36 mouse cellular contexts compared by ENCODE assay signal in the genomic region with DNA sequence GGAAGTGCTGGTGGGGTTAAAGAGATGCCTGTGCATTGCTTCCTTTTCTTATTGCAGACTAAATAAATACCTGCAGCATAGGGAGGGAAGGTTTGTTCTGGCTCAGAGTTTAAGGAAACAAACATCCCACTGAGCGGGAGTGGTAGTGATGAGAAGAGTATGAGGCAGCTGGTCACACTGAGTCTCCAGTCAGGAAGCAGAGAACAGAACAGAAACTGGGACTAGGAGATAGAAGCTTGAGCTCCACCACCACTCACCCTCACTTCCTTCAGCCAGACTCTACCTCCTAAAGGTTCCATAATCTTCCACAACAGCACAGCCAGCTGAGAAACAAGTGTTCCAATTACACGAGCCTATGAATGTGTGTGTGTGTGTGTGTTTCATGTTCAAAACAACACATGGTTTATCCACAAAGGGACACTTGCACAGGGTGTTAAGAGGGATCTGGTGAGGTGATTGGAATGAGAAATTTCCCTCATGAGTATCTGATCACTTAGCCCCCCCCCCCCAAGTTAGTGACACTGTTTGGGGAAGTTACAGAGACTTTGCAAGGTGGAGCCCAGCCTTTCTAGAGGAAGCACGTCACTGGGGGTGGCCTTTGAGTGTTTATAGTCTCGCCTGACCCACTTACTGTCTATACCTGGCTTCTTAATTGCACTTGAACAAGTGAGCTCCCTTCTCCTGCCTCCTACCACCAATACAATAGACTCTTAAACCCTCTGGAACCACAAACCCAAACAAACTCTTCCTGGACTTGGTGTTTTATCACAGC. TPM values are rescaled to one million over a fixed set of nuclear protein-coding genes. Genes with fewer than 3 reads are reported as not detected.
"Had no signal": no experiment of that assay in that cellular context is flagged by ENCODE, and none has a peak within 500 bp of the region (broad histone marks: within the 10 kb centered on the region; RNA-seq: fewer than 3 reads in every experiment).

No protein-coding gene starts in this region.

- H3K36me3 ChIP-seq: heart, embryonic 12.5 days; hindbrain, embryonic 13.5 days; hindbrain, embryonic 15.5 days; kidney, embryonic 15.5 days; limb, embryonic 10.5 days; limb, embryonic 12.5 days; liver, embryonic 13.5 days had no signal

- DNase-seq: forebrain, postnatal 0 days; gastrocnemius, postnatal 14 days; gastrocnemius, postnatal 36 days; heart, postnatal 10 days; heart, postnatal 4 days; kidney, adult 18-20 months; kidney, adult 9 months; kidney, postnatal 14 days; kidney, postnatal 36 days; liver; liver, embryonic 13.5 days had no signal

- H3K9me3 ChIP-seq: heart, embryonic 12.5 days; hindbrain, embryonic 13.5 days; hindbrain, embryonic 15.5 days; kidney, embryonic 15.5 days; limb, embryonic 10.5 days; limb, embryonic 12.5 days; liver, embryonic 13.5 days had no signal

- H3K4me2 ChIP-seq: heart, embryonic 12.5 days; hindbrain, embryonic 13.5 days; hindbrain, embryonic 15.5 days; kidney, embryonic 15.5 days; limb, embryonic 12.5 days; liver, embryonic 11.5 days; liver, embryonic 13.5 days had no signal

- ATAC-seq: forebrain, postnatal 0 days; hindbrain, postnatal 0 days; intestine, embryonic 16.5 days had no signal

- H3K27me3 ChIP-seq: heart, embryonic 12.5 days; hindbrain, embryonic 13.5 days; hindbrain, embryonic 15.5 days; kidney, embryonic 15.5 days; limb, embryonic 12.5 days; liver, embryonic 13.5 days had no signal

- H3K4me1 ChIP-seq: heart, embryonic 12.5 days; hindbrain, embryonic 13.5 days; hindbrain, embryonic 15.5 days; kidney, embryonic 15.5 days; limb, embryonic 10.5 days; limb, embryonic 12.5 days; liver, embryonic 13.5 days had no signal

- H3K4me3 ChIP-seq: heart, embryonic 12.5 days; hindbrain, embryonic 13.5 days; hindbrain, embryonic 15.5 days; kidney, embryonic 15.5 days; layer of hippocampus, adult 2 months; left cerebral cortex, adult 2 months; limb, embryonic 10.5 days; limb, embryonic 12.5 days; liver, embryonic 13.5 days had no signal

- H3K27ac ChIP-seq: hindbrain, embryonic 13.5 days; hindbrain, embryonic 15.5 days; hindbrain, postnatal 0 days; kidney, embryonic 15.5 days; kidney, postnatal 0 days; layer of hippocampus, adult 2 months; left cerebral cortex, adult 2 months; limb, embryonic 10.5 days; limb, embryonic 12.5 days; liver, embryonic 13.5 days had no signal

- H3K9ac ChIP-seq: forebrain, postnatal 0 days; heart, embryonic 12.5 days; hindbrain, embryonic 13.5 days; hindbrain, embryonic 15.5 days; kidney, embryonic 15.5 days; limb, embryonic 12.5 days; liver, embryonic 13.5 days had no signal

RNA-seq across cellular contexts. Expression of a gene that starts 6.2 kb away (rescaled TPM):
- total RNA-seq: forebrain, postnatal 0 days; gastrocnemius, adult 18-20 months; gastrocnemius, adult 8-10 months; gastrocnemius, postnatal 14 days; gastrocnemius, postnatal 36 days; heart, postnatal 10 days; heart, postnatal 25 days; heart, postnatal 4 days; layer of hippocampus, adult 2 months; layer of hippocampus, postnatal 10 days; layer of hippocampus, postnatal 25 days; left cerebral cortex, adult 2 months; left cerebral cortex, postnatal 14 days; left cerebral cortex, postnatal 36 days had no signal
- polyA plus RNA-seq: forebrain, postnatal 0 days; gonadal fat pad, adult 2 months; heart, embryonic 12.5 days; heart, embryonic 14.5 days; heart, embryonic 16.5 days; hindbrain, embryonic 11.5 days; hindbrain, embryonic 13.5 days; hindbrain, postnatal 0 days; intestine, embryonic 14.5 days; intestine, embryonic 16.5 days; kidney, embryonic 15.5 days; kidney, postnatal 0 days; limb, embryonic 10.5 days; limb, embryonic 12.5 days; limb, embryonic 14.5 days; liver, embryonic 11.5 days; liver, embryonic 13.5 days had no signal

RNA-seq across cellular contexts. Expression of a gene that starts 22.0 kb away (rescaled TPM):
- polyA plus RNA-seq: heart, embryonic 16.5 days; liver, embryonic 13.5 days had no signal
